ENCODE assay signal across 8 mouse cellular contexts in the genomic region with DNA sequence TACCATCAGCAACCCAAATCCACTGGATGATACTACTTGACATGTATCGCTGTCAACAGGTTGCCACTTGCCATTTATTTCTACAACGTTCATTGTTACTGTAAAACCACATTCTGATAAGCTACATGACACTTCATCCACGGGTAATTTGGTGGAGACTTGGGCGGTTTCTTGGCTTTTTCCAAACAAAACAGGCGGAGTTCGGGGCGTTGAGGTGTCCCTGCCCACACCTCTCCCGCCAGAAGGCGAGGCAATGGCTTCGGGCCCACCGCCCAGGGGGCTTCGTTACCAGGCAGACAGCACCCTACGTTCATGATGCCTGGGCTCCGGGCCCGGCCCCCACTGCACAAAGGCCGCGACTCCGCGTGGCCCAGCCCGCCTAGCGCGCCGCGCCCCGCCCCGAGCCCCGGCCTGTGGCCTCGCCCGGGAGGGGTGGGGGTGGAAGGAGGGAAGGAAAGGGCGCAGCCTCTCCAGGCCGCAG. TPM values are rescaled to one million over a fixed set of nuclear protein-coding genes. Genes with fewer than 3 reads are reported as not detected.
A peak's percentile ranks its signal among the peaks of the same experiment; 100 is the strongest.
DNase-seq lines count a peak whose midpoint lies in the region; ATAC-seq and TF ChIP-seq lines count a peak whose summit lies in the region.

No protein-coding gene starts in this region.

- peak overlapping the region; percentile 77 for H3K4me3 ChIP-seq in kidney, postnatal 0 days (replicated peaks; ENCODE audit: low read depth, low read length)
- peak overlapping the region; percentile 89 to 99 for H3K4me3 ChIP-seq in ES-E14 (ENCODE audit: insufficient read depth in 1 of 2, low read depth in 1 of 2, low read length in 2 of 2, poor library complexity in 1 of 2, severe bottlenecking in 1 of 2)
- H3K4me3 ChIP-seq in liver, embryonic 13.5 days (replicated peaks), result peak overlapping the region; percentile 94

- H3K27me3 ChIP-seq in kidney, postnatal 0 days (ENCODE audit: insufficient read depth, low read length), result no peaks in the 10 kb centered on the region
- no peaks in the 10 kb centered on the region for H3K27me3 ChIP-seq in liver, embryonic 13.5 days

- H3K4me2 ChIP-seq in kidney, postnatal 0 days (ENCODE audit: low read length), result peak overlapping the region; percentile 82
- H3K4me2 ChIP-seq in liver, embryonic 13.5 days, result peak overlapping the region; percentile 96

- peak; percentile 60 for DNase-seq in kidney, postnatal 0 days (ENCODE audit: low spot score)
- DNase-seq in kidney, postnatal 14 days, result no peak
- DNase-seq in ES-E14 (ENCODE audit: low read depth, low spot score), result peak; percentile 28
- peak; percentile 40 for DNase-seq in c-Kit-positive CD71-negative TER-119-negative erythroid progenitor cells, embryonic 14.5 days (ENCODE audit: low read depth)
- peak; percentile 77 for DNase-seq in liver, embryonic 13.5 days
- DNase-seq in T-cell, adult 2 months (ENCODE audit: low spot score), result no peak

- no peaks in the 10 kb centered on the region for H3K9me3 ChIP-seq in kidney, postnatal 0 days (replicated peaks; ENCODE audit: low read length)
- no peaks in the 10 kb centered on the region for H3K9me3 ChIP-seq in ES-E14 (ENCODE audit: control insufficient read depth, insufficient read depth, low read depth, low read length)
- no peaks in the 10 kb centered on the region for H3K9me3 ChIP-seq in liver, embryonic 13.5 days (replicated peaks)

- under 1% methylated on average over 31 of the region's 31 CpGs for WGBS in kidney, postnatal 0 days
- WGBS in liver, embryonic 13.5 days (ENCODE audit: insufficient replicate concordance), result 1% methylated on average over 28 of the region's 31 CpGs

- in situ Hi-C loops in ES-E14 (cut with MboI; ENCODE audit: low sequenced_read_pairs in 2 of 2, unreplicated experiment in 2 of 2), result no loop called here

- peak overlapping the region; percentile 82 for H3K27ac ChIP-seq in kidney, postnatal 0 days
- peak overlapping the region; percentile 78 for H3K27ac ChIP-seq in ES-E14 (ENCODE audit: insufficient read depth, low read depth, low read length, poor library complexity, severe bottlenecking)
- H3K27ac ChIP-seq in liver, embryonic 13.5 days, result peak overlapping the region; percentile 92

- ATAC-seq in kidney, postnatal 0 days (replicated peaks; ENCODE audit: low FRiP score, low read depth), result peak; percentile 86
- peak; percentile 33 to 54; a peak in 3 of 4 replicates for ATAC-seq in hematopoietic stem cell, adult 5-6 weeks (replicated peaks in 1 of 2; ENCODE audit: insufficient read depth in 1 of 2, low FRiP score in 2 of 2, low TSS enrichment in 1 of 2, low read depth in 1 of 2, poor library complexity in 2 of 2, severe bottlenecking in 2 of 2)
- peak; percentile 87 for ATAC-seq in liver, embryonic 13.5 days (ENCODE audit: low read depth)
- peak; percentile 36; the same call in 1 of the 2 replicates for ATAC-seq in monocyte, adult 5-6 weeks (replicated peaks; ENCODE audit: insufficient number of reproducible peaks, low FRiP score, low TSS enrichment, poor library complexity, severe bottlenecking)

- TF ChIP-seq CTCF in kidney, postnatal 0 days (IDR thresholded peaks at IDR 0.05; ENCODE audit: low read depth), result no peak

- H3K4me1 ChIP-seq in kidney, postnatal 0 days (replicated peaks; ENCODE audit: insufficient read depth, low read length), result peaks cover 8% of the 10 kb centered on the region
- peaks cover 0 to 7% of the 10 kb centered on the region in 2 experiments; a peak in 2 of 4 replicates for H3K4me1 ChIP-seq in ES-E14 (ENCODE audit: control insufficient read depth in 2 of 2, insufficient read depth in 2 of 2, low read length in 2 of 2, poor library complexity in 1 of 2)
- peaks cover 35% of the 10 kb centered on the region for H3K4me1 ChIP-seq in liver, embryonic 13.5 days (replicated peaks)

- H3K9ac ChIP-seq in kidney, postnatal 0 days (ENCODE audit: low read depth, low read length), result peak overlapping the region; percentile 94
- H3K9ac ChIP-seq in ES-E14 (ENCODE audit: insufficient read depth, low read depth, low read length, poor library complexity, severe bottlenecking), result peak overlapping the region; percentile 93
- H3K9ac ChIP-seq in liver, embryonic 13.5 days, result peak overlapping the region; percentile 97

- H3K36me3 ChIP-seq in kidney, postnatal 0 days (ENCODE audit: insufficient read depth, low read length), result peaks cover 4% of the 10 kb centered on the region
- H3K36me3 ChIP-seq in ES-E14 (ENCODE audit: control insufficient read depth, insufficient read depth, low read length, poor library complexity, severe bottlenecking), result peaks cover 16% of the 10 kb centered on the region
- peaks cover 37% of the 10 kb centered on the region for H3K36me3 ChIP-seq in liver, embryonic 13.5 days

TF ChIP-seq in ES-E14, 5 proteins besides CTCF, POLR2A, EP300 and RAD21:
- TF ChIP-seq ZC3H11A (IDR thresholded peaks at IDR 0.05; ENCODE audit: borderline replicate concordance, low read depth, low read length) (no peak), ZNF384 (IDR thresholded peaks at IDR 0.05; ENCODE audit: low read depth, low read length) (no peak), HCFC1 (IDR thresholded peaks at IDR 0.05; ENCODE audit: borderline replicate concordance, insufficient read depth, low read length) (no peak), MAFK (IDR thresholded peaks at IDR 0.05; ENCODE audit: insufficient read depth, low read depth, low read length) (no peak), CHD2 (IDR thresholded peaks at IDR 0.05; ENCODE audit: low read depth, low read length) (no peak)

RNA-seq across cellular contexts. Expression of a gene that starts 0.4 kb away (rescaled TPM):
- polyA plus RNA-seq in kidney, postnatal 0 days (2015; fragmentation: Nextera tagmentation; extraction: Ambion mirVana), result 15.6 and 18.5 TPM in 2 replicates
- 65.7 and 84.1 TPM in 2 replicates for total RNA-seq in ES-E14 (2012; rRNA removed)
- total RNA-seq in hematopoietic stem cell, adult 5-6 weeks (2017), result 62.5 and 84.9 TPM in 2 replicates
- 13.4 and 13.8 TPM in 2 replicates for polyA plus RNA-seq in liver, embryonic 13.5 days (2015; fragmentation: Nextera tagmentation; extraction: Ambion mirVana)
- 33.6 to 45.3 TPM (median 37.4 TPM) in 3 replicates for total RNA-seq in monocyte, adult 5-6 weeks (2017)

RNA-seq across cellular contexts. Expression of a gene that starts 30.5 kb away (rescaled TPM):
- 0.91 and 3.0 TPM in 2 replicates for polyA plus RNA-seq in kidney, postnatal 0 days (2015; fragmentation: Nextera tagmentation; extraction: Ambion mirVana)
- total RNA-seq in ES-E14 (2012; rRNA removed), result 0.63 and 1.7 TPM in 2 replicates
- not detected in 2 replicates for total RNA-seq in hematopoietic stem cell, adult 5-6 weeks (2017)
- 1.3 and 2.4 TPM in 2 replicates for polyA plus RNA-seq in liver, embryonic 13.5 days (2015; fragmentation: Nextera tagmentation; extraction: Ambion mirVana)
- total RNA-seq in monocyte, adult 5-6 weeks (2017), result 4.2 TPM in 1 of 3 replicates, not detected in the others

RNA-seq across cellular contexts. Expression of a gene that starts 40.1 kb away (rescaled TPM):
- 457 and 487 TPM in 2 replicates for polyA plus RNA-seq in kidney, postnatal 0 days (2015; fragmentation: Nextera tagmentation; extraction: Ambion mirVana)
- 302 and 410 TPM in 2 replicates for total RNA-seq in ES-E14 (2012; rRNA removed)
- total RNA-seq in hematopoietic stem cell, adult 5-6 weeks (2017), result 330 and 415 TPM in 2 replicates
- 491 and 563 TPM in 2 replicates for polyA plus RNA-seq in liver, embryonic 13.5 days (2015; fragmentation: Nextera tagmentation; extraction: Ambion mirVana)
- 90.8 to 134 TPM (median 92.1 TPM) in 3 replicates for total RNA-seq in monocyte, adult 5-6 weeks (2017)

RNA-seq across cellular contexts. Expression of a gene that starts 40.1 kb away (rescaled TPM):
- polyA plus RNA-seq in kidney, postnatal 0 days (2015; fragmentation: Nextera tagmentation; extraction: Ambion mirVana), result 53.0 and 59.2 TPM in 2 replicates
- total RNA-seq in ES-E14 (2012; rRNA removed), result 99.3 and 102 TPM in 2 replicates
- 86.8 and 88.1 TPM in 2 replicates for total RNA-seq in hematopoietic stem cell, adult 5-6 weeks (2017)
- 74.8 and 74.9 TPM in 2 replicates for polyA plus RNA-seq in liver, embryonic 13.5 days (2015; fragmentation: Nextera tagmentation; extraction: Ambion mirVana)
- total RNA-seq in monocyte, adult 5-6 weeks (2017), result 78.5 to 79.6 TPM (median 79.2 TPM) in 3 replicates

RNA-seq across cellular contexts. Expression of a gene that starts 53.7 kb away (rescaled TPM):
- polyA plus RNA-seq in kidney, postnatal 0 days (2015; fragmentation: Nextera tagmentation; extraction: Ambion mirVana), result 13.1 and 13.5 TPM in 2 replicates
- 16.2 and 17.0 TPM in 2 replicates for total RNA-seq in ES-E14 (2012; rRNA removed)
- 9.4 and 9.6 TPM in 2 replicates for total RNA-seq in hematopoietic stem cell, adult 5-6 weeks (2017)
- polyA plus RNA-seq in liver, embryonic 13.5 days (2015; fragmentation: Nextera tagmentation; extraction: Ambion mirVana), result 1.7 and 2.3 TPM in 2 replicates
- total RNA-seq in monocyte, adult 5-6 weeks (2017), result 0.76 to 6.5 TPM (median 1.2 TPM) in 3 replicates

Comparison
In these comparisons a context has a peak if more than half of its experiments do, and no peak if none do; other contexts are left out.
1. DNase-seq: peak in kidney, postnatal 0 days (single experiment), ES-E14 (single experiment), c-Kit-positive CD71-negative TER-119-negative erythroid progenitor cells, embryonic 14.5 days (single experiment) and liver, embryonic 13.5 days (single experiment); none in kidney, postnatal 14 days (single experiment) and T-cell, adult 2 months (single experiment).
2. ATAC-seq: peak in every context shown above with its lines; median percentile 87 in liver, embryonic 13.5 days; 86 in kidney, postnatal 0 days; 44 in hematopoietic stem cell, adult 5-6 weeks; 36 in monocyte, adult 5-6 weeks.
3. Peak in every context shown above with its lines, with median percentiles within 50 percentile points of each other: H3K27ac ChIP-seq, H3K4me3 ChIP-seq and H3K9ac ChIP-seq.